Mouse (Mus musculus): Measurements from ENCODE around the gene Cox5a. TPM values are rescaled to one million over a fixed set of nuclear protein-coding genes. Genes with fewer than 3 reads are reported as not detected.

The Cox5a gene
- total and polyA plus RNA-seq, 3 experiments: 179 to 255 (median 229) TPM

DNA sequence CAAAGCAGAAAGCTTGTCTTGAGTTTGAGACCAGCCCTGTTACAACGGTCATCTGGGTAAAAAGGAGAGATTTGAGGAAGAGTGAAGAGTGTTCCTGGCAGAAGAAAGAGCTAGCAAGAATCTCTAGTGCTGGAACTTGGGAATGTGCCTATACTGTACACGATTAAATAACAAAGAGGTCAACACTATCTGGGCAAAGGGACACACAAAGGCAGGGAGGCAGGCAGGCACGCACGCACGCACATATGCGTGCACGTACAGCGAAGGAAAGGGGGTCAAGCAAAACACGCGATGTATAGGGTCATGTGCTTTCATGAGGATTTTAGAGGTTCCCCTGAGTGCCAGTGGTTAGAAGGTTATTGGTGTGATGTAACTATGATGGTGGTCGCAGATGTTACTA lies 32.0 kb downstream of the Cox5a start:
- in situ Hi-C loops (cut with MboI; ENCODE audit: low pct_ligation_motif_present, low pct_unique_long_range_greater_than_20kb, low sequenced_read_pairs): no loop called here
- peaks cover 18 to 28% of the 10 kb centered on the region in 2 experiments for H3K36me3 ChIP-seq (replicated peaks in 1 of 2; ENCODE audit: control insufficient read depth in 1 of 2, insufficient read depth in 1 of 2, low read length in 1 of 2)
- no peak overlapping the region for H3K27ac ChIP-seq (ENCODE audit: insufficient read depth, low read depth)
- no peaks in the 10 kb centered on the region for H3K9me3 ChIP-seq (replicated peaks; ENCODE audit: low read length)
- no peak for TF ChIP-seq CHD1 (IDR thresholded peaks at IDR 0.05; ENCODE audit: low read depth, low read length)
- dilution Hi-C loops (cut with MboI; ENCODE audit: extremely low pct_ligation_motif_present, extremely low pct_unique_long_range_greater_than_20kb, low sequenced_read_pairs): no loop called here
- no peaks in the 10 kb centered on the region for H3K27me3 ChIP-seq (replicated peaks)
- no peak for DNase-seq (ENCODE audit: extremely low read depth)
- H3K4me1 ChIP-seq (ENCODE audit: control insufficient read depth in 1 of 2, insufficient read depth in 2 of 2): peaks cover 5 to 33% of the 10 kb centered on the region in 2 experiments
- peak overlapping the region; percentile 14; the same call in 1 of the 2 replicates for H3K4me2 ChIP-seq (ENCODE audit: insufficient read depth, low read depth, poor library complexity, severe bottlenecking)
- H3K79me2 ChIP-seq (replicated peaks; ENCODE audit: control insufficient read depth, extremely low read depth, insufficient read depth, poor library complexity, severe bottlenecking): no peaks in the 10 kb centered on the region
- 0 out of 2 replicates have a peak overlapping the region, but pooled peaks have one; percentile 66 for H3K9ac ChIP-seq (ENCODE audit: insufficient read depth, low read depth)
- no peak overlapping the region for H3K4me3 ChIP-seq (replicated peaks in 1 of 3; ENCODE audit: low read depth in 2 of 3, low read length in 2 of 3, poor library complexity in 1 of 3)

DNA sequence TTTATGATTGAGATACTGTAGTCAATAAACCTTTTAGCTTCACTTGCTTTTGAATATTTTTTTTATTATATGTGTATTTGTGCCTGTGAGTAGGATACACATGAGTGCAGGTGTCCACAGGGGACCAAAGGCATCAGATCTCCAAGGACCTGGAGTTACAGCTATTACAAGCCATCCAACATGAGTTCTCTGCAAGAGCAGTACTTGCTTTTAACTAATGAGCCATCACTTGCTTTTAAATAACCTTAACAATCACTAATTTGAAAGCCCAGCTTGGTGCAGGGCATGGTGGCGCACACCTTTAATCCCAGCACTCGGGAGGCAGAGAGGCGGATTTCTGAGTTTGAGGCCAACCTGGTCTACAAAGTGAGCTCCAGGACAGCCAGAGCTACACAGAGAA lies 33.7 kb downstream of the Cox5a start:
- no peak overlapping the region for H3K4me2 ChIP-seq (ENCODE audit: insufficient read depth, low read depth, poor library complexity, severe bottlenecking)
- no peaks in the 10 kb centered on the region for H3K9me3 ChIP-seq (replicated peaks; ENCODE audit: low read length)
- no peak for DNase-seq (ENCODE audit: extremely low read depth)
- in situ Hi-C loops (cut with MboI; ENCODE audit: low pct_ligation_motif_present, low pct_unique_long_range_greater_than_20kb, low sequenced_read_pairs) (no loop called here), dilution Hi-C loops (cut with MboI; ENCODE audit: extremely low pct_ligation_motif_present, extremely low pct_unique_long_range_greater_than_20kb, low sequenced_read_pairs) (no loop called here)
- no peaks in the 10 kb centered on the region for H3K27me3 ChIP-seq (replicated peaks)
- H3K4me3 ChIP-seq (replicated peaks in 1 of 3; ENCODE audit: low read depth in 2 of 3, low read length in 2 of 3, poor library complexity in 1 of 3): no peak overlapping the region
- peaks cover 7 to 13% of the 10 kb centered on the region in 2 experiments for H3K36me3 ChIP-seq (replicated peaks in 1 of 2; ENCODE audit: control insufficient read depth in 1 of 2, insufficient read depth in 1 of 2, low read length in 1 of 2)
- H3K79me2 ChIP-seq (replicated peaks; ENCODE audit: control insufficient read depth, extremely low read depth, insufficient read depth, poor library complexity, severe bottlenecking): no peaks in the 10 kb centered on the region
- TF ChIP-seq NRF1 (IDR thresholded peaks at IDR 0.05; ENCODE audit: low read depth, low read length) (no peak), USF2 (conservative IDR thresholded peaks at IDR 0.05; ENCODE audit: low read depth, low read length) (no peak), USF1 (IDR thresholded peaks at IDR 0.05; ENCODE audit: low read depth, low read length) (no peak), MYC (IDR thresholded peaks at IDR 0.05; ENCODE audit: low read depth, low read length) (no peak), ZC3H11A (IDR thresholded peaks at IDR 0.05; ENCODE audit: low read depth, low read length) (no peak), MEF2A (IDR thresholded peaks at IDR 0.05; ENCODE audit: borderline replicate concordance, low read depth, low read length) (no peak), IRF4 (IDR thresholded peaks at IDR 0.05; ENCODE audit: low read depth, low read length) (no peak), HCFC1 (IDR thresholded peaks at IDR 0.05; ENCODE audit: low read depth, low read length) (no peak), ZKSCAN1 (IDR thresholded peaks at IDR 0.05; ENCODE audit: borderline replicate concordance, low read depth, low read length) (no peak), ELF1 (IDR thresholded peaks at IDR 0.05; ENCODE audit: low read depth, low read length) (no peak), CTCF (conservative IDR thresholded peaks at IDR 0.05 in 1 of 2, IDR thresholded peaks at IDR 0.05 in 1 of 2; ENCODE audit: low read depth in 2 of 2, low read length in 2 of 2) (no peak), CHD2 (IDR thresholded peaks at IDR 0.05; ENCODE audit: low read length) (no peak), UBTF (IDR thresholded peaks at IDR 0.05; ENCODE audit: low read depth, low read length) (no peak), SIN3A (IDR thresholded peaks at IDR 0.05; ENCODE audit: low read length) (no peak), ETS1 (conservative IDR thresholded peaks at IDR 0.05; ENCODE audit: low read depth, low read length) (no peak), ZNF384 (IDR thresholded peaks at IDR 0.05; ENCODE audit: low read depth, low read length) (no peak), JUN (IDR thresholded peaks at IDR 0.05; ENCODE audit: insufficient read depth, low read depth, low read length) (no peak), E2F4 (IDR thresholded peaks at IDR 0.05; ENCODE audit: insufficient replicate concordance, low read depth, low read length) (no peak)
- H3K4me1 ChIP-seq (ENCODE audit: control insufficient read depth in 1 of 2, insufficient read depth in 2 of 2): peaks cover 8 to 49% of the 10 kb centered on the region in 2 experiments
- no peak overlapping the region for H3K27ac ChIP-seq (ENCODE audit: insufficient read depth, low read depth)
- no peak overlapping the region for H3K9ac ChIP-seq (ENCODE audit: insufficient read depth, low read depth)
